Mouse (Mus musculus): Measurements from ENCODE around the gene Tmem254b. TPM values are rescaled to one million over a fixed set of nuclear protein-coding genes. Genes with fewer than 3 reads are reported as not detected.

Tmem254b gene
- 9.1 and 16.7 TPM in 2 replicates for polyA plus RNA-seq (2012; rRNA removed)

GRCm38 (mm10) chr14:26206926-26207247, at the start of gene Tmem254b:
Gene Tmem254b (minus strand): TSS chr14:26207041.

DNA sequence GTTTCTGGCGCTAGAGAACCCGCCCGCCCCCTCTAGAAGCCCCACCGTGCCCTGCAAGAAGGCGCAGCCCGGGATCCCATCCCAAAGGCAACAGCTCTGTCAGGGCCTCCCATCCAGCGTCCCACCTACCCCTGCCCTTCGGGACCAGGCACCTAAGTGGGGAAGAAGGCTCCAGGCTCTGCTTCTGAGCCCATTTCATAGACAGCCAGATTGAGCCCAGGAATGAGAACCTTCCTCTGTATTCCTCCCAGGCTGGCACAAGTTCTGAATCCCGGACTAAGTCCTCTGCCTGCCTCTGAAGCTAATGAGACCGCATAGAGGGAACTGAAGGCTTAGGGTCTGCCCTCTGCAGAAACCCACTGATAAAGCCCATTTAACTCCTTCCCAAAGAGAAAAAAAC, 24.5 kb downstream of the Tmem254b start, which contains the start of gene Plac9b:
Gene Plac9b (minus strand): TSS at position 101 of the 400 bp plus-strand sequence.

Other genes starting within 250 kb of the Tmem254b start
- gene Duxbl1, start 228.5 kb downstream of the Tmem254b start, polyA plus RNA-seq (2012; rRNA removed): 17.3 and 17.5 TPM in 2 replicates
- 1.1 and 1.2 TPM in 2 replicates for gene Gm9780, start 164.3 kb downstream of the Tmem254b start, polyA plus RNA-seq (2012; rRNA removed)
- gene Tmem254c, start 139.7 kb downstream of the Tmem254b start, polyA plus RNA-seq (2012; rRNA removed): 0.07 and 1.7 TPM in 2 replicates
- not detected in 2 replicates for gene Cphx2, start 125.5 kb downstream of the Tmem254b start, polyA plus RNA-seq (2012; rRNA removed)
- not detected in 2 replicates for gene Cphx3, start 124.7 kb downstream of the Tmem254b start, polyA plus RNA-seq (2012; rRNA removed)
- gene Duxbl2, start 88.7 kb downstream of the Tmem254b start, polyA plus RNA-seq (2012; rRNA removed): not detected in 2 replicates
- gene Plac9b, start 24.6 kb downstream of the Tmem254b start, polyA plus RNA-seq (2012; rRNA removed): 0.81 and 3.7 TPM in 2 replicates
- 8.3 and 11.2 TPM in 2 replicates for gene Duxbl3, start 50.9 kb upstream of the Tmem254b start, polyA plus RNA-seq (2012; rRNA removed)